Mouse (Mus musculus): ENCODE data around the gene Fezf2. TPM values are rescaled to one million over a fixed set of nuclear protein-coding genes. Genes with fewer than 3 reads are reported as not detected.

The Fezf2 gene
- polyA plus RNA-seq, 1 experiment from 2014 or later: 2.8 TPM

Other genes starting within 250 kb of the Fezf2 start
- 0.07 and 0.16 TPM in 2 replicates for gene Gm49355, start 64.2 kb downstream of the Fezf2 start, polyA plus RNA-seq (2016; fragmentation: Nextera tagmentation; extraction: Ambion mirVana)
- gene 3830406C13Rik, start 64.0 kb downstream of the Fezf2 start, polyA plus RNA-seq (2016; fragmentation: Nextera tagmentation; extraction: Ambion mirVana): 20.9 and 25.9 TPM in 2 replicates

Measured in embryonic facial prominence, embryonic 10.5 days (tissue).